Mouse (Mus musculus) small intestine, adult 2 months (tissue): ENCODE data around the gene Rabepk. TPM values are rescaled to one million over a fixed set of nuclear protein-coding genes. Genes with fewer than 3 reads are reported as not detected.
A peak's percentile ranks its signal among the peaks of the same experiment; 100 is the strongest.
"Not testable (repeated sequence)": the region's sequence is repeated elsewhere in the genome, so short reads cannot be mapped to it uniquely, and the experiment has no call there.

Experiments
- H3K27ac ChIP-seq: fragments of 200-500 bp; 2 replicates; pipeline ENCODE4 v1.5.1; 2012; ENCODE audit warnings: low read depth, low read length, control low read depth, inconsistent platforms; ENCODE audit not compliant: insufficient read depth
- H3K27me3 ChIP-seq: fragments of 200-500 bp; 2 replicates; pipeline ENCODE4 v1.6.1; 2012; ENCODE audit warnings: mild to moderate bottlenecking, moderate library complexity, low read length, inconsistent platforms; ENCODE audit not compliant: control insufficient read depth, insufficient read depth
- H3K36me3 ChIP-seq: fragments of 200-500 bp; 2 replicates; pipeline ENCODE4 v1.6.1; 2012; ENCODE audit warnings: mild to moderate bottlenecking, low read length, control low read depth, inconsistent platforms; ENCODE audit not compliant: control insufficient read depth, insufficient read depth
- H3K4me1 ChIP-seq: fragments of 200-500 bp; 2 replicates; pipeline ENCODE4 v1.6.1; 2012; ENCODE audit warnings: low read length, inconsistent platforms, mixed read lengths; ENCODE audit not compliant: control insufficient read depth, insufficient read depth, insufficient read length
- H3K4me3 ChIP-seq: fragments of 200-500 bp; 2 replicates; pipeline ENCODE4 v1.5.1; 2012; ENCODE audit warnings: low read depth, mild to moderate bottlenecking, control low read depth, inconsistent platforms, low read length, moderate library complexity
- CTCF ChIP-seq: fragments of 200-500 bp; IDR thresholded peaks from 2 replicates; pipeline ENCODE4 v1.5.1; 2012; ENCODE audit warnings: low read depth, mild to moderate bottlenecking, control low read depth, inconsistent platforms, low read length, moderate library complexity, mixed read lengths; ENCODE audit not compliant: insufficient replicate concordance, insufficient read length; ENCODE audit errors: extremely low read depth
- POLR2A ChIP-seq: fragments of 200-500 bp; IDR thresholded peaks from 2 replicates; pipeline ENCODE4 v1.6.1; 2012; ENCODE audit warnings: low read depth, mild to moderate bottlenecking, control low read depth, inconsistent platforms, low read length, moderate library complexity
- WGBS: fragments of 180-500 bp; shearing (Covaris S2); methylation state at CpG from one replicate; pipeline ENCODE4 v1.1.7; 2018; 5-methylcytosine and 5-hydroxymethylcytosine counted together
- polyA plus RNA-seq: library from polyadenylated mRNA; depleted of rRNA; stranded (reverse); fragments of >200 nt; gene quantifications from 2 replicates; pipeline ENCODE4 v1.2.3, GENCODE M21; 2012; rRNA removed

Gene Rabepk
- polyA plus RNA-seq: 16.2 and 16.9 TPM in 2 replicates

DNA sequence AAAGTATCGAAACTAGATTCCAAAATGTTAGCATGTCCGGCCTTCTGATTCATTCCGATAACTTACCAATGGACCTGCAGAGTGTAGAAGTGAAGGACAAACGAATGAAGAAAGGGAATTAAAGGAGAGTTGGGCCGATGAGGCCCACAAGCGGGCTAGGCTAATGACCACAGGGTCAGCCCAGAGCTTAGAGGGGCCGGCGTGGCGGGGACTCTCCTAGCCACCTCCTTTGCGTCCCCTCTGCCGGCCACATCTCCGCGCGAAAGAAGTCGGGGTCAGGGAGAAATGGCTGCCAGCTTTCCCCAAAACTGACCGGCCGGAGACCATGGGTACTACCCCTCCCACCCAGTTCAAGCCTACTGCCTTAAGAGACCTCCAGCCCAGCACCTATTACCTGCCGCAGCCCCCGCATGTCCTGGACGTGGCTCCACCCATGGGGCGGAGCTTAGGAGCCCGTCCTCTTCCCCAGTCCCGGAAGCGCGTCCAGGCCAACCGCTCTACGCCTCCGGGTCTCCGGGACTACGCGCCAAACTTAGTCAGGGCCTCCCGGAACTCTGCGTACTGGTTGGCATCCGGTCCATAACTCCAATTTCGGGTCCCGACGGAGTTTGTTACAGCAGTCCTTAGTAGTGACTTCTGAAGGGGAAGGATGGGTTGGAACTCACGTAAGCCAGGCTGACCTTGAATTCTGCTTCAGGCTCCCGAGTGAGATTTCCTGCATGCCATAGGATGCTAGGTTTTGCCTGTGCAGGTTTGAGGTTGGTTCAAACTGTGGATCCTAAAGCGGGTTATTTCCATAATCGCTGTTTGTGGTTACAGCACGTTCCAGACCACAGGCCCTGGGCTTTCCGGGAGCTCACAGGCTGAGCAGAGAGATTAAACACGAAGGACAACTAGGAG, at the start of gene Rabepk:
Rabepk (minus strand) TSS at position 556 of the 900 bp plus-strand sequence.
- peak within 1 kb of the TSS; percentile 74 for H3K27ac ChIP-seq
- TF ChIP-seq CTCF (no peak), POLR2A (peak; percentile 74)
- 1% methylated on average over 44 of the region's 44 CpGs for WGBS
- peaks cover 2% of the 10 kb centered on the region for H3K4me1 ChIP-seq
- peak within 1 kb of the TSS; percentile 77 for H3K4me3 ChIP-seq
- peaks cover 2% of the 10 kb centered on the region; the same call in 1 of the 2 replicates for H3K36me3 ChIP-seq
- H3K27me3 ChIP-seq: no peaks in the 10 kb centered on the region

DNA sequence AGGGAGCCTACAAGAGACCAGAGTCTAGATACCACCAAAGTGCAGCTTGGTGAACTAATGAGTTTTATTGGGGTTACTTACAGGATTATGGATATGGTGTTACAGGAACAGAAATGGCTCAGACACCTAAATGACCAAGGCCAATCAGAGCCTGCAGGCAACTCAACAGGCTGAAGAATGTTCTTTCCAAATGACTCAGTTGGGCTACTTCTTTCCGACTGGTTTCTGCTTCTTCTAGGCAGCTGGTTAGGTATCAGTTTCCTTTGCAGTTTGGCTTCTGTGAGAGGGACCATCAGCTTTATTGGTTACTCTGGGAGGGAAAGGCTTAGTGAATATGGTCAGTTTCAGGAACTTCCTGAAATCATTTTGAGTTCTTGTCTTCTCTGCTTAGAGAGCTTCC, 48.0 kb upstream of the Rabepk start:
- H3K27ac ChIP-seq: no peak overlapping the region
- TF ChIP-seq POLR2A (no peak), CTCF (no peak)
- H3K36me3 ChIP-seq: peaks cover 12% of the 10 kb centered on the region
- H3K27me3 ChIP-seq: no peaks in the 10 kb centered on the region
- 84% methylated on average over 1 of the region's 1 CpGs for WGBS
- no peak overlapping the region for H3K4me3 ChIP-seq
- H3K4me1 ChIP-seq: no peaks in the 10 kb centered on the region

- Histone ChIP-seq H3K36me3 (no peaks in the 10 kb centered on the region), H3K27ac (no peak overlapping the region), H3K4me3 (no peak overlapping the region), H3K4me1 (no peaks in the 10 kb centered on the region), H3K27me3 (no peaks in the 10 kb centered on the region)
- 67% methylated on average over 11 of the region's 11 CpGs for WGBS
- TF ChIP-seq POLR2A (no peak), CTCF (no peak)
These were observed 43.7 kb upstream of the Rabepk start for GRCm38 (mm10) chr2:34843211-34843939.

DNA sequence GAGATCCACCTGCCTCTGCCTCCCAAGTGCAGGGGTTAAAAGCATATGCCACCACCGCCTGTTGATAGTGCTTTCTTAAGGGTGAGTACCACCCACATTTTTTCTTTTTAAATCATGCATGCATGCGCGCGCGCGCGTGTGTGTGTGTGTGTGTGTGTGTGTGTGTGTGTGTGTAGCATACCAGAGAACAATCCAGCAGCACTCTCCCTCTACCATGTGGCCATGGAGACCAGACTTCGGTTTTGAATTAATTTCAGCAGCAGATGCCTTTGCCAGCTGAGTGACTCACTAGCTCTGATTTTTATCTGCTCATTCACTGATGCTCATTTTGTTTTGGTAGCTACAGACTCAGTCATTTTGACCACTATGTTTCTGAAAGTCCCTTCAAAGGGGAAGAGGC, 42.0 kb upstream of the Rabepk start:
- Histone ChIP-seq H3K27ac (no peak overlapping the region), H3K4me3 (no peak overlapping the region), H3K36me3 (no peaks in the 10 kb centered on the region), H3K4me1 (no peaks in the 10 kb centered on the region), H3K27me3 (no peaks in the 10 kb centered on the region)
- TF ChIP-seq CTCF (no peak), POLR2A (no peak)
- 84% methylated on average over 8 of the region's 8 CpGs for WGBS

DNA sequence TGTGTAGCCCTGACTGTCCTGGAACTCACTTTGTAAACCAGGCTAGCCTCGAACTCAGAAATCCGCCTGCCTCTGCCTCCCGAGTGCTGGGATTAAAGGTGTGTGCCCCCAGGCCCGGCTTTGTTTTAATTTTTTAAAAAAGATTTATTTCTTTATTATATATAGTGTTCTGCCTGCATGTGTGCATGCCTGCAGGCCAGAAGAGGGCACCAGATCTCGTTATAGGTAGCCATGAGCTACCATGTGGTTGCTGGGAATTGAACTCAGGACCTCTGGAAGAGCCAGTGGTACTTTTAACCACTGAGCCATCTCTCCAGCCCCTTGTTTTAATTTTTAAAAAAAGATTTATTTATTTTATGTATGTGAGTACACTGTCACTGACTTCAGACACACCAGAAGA, 40.4 kb upstream of the Rabepk start:
- H3K4me1 ChIP-seq, H3K36me3 ChIP-seq, H3K27ac ChIP-seq, H3K4me3 ChIP-seq, H3K27me3 ChIP-seq: not testable (repeated sequence)
- WGBS: 80% methylated on average over 5 of the region's 5 CpGs

GRCm38 (mm10) chr2:34835669-34836068, 36.0 kb upstream of the Rabepk start:
- H3K27ac ChIP-seq: no peak overlapping the region
- no peak overlapping the region for H3K4me3 ChIP-seq
- H3K36me3 ChIP-seq: no peaks in the 10 kb centered on the region
- no peak for TF ChIP-seq CTCF
- no peak for TF ChIP-seq POLR2A
- H3K4me1 ChIP-seq: no peaks in the 10 kb centered on the region
- H3K27me3 ChIP-seq: no peaks in the 10 kb centered on the region
- 80% methylated on average over 3 of the region's 3 CpGs for WGBS

DNA sequence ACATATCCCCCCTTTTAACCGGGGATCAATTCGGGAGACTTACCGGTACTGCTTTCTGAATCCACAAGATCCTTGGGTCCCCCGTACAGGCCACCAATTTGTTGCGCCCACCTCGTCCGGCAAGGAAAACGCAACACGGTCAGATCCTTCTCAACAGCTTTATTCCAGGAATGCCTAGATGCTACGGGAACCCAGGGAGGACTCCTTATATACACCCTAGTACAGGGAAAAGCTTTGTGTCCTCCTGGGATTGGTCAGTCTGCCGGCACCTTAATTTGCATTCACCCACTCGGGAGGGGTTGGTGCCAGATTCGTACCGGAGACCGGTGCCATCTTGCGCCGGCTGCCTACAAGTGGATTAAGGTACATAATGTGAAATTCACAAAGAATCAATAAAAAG, 33.9 kb upstream of the Rabepk start:
- H3K4me3 ChIP-seq: no peak overlapping the region
- 89% methylated on average over 17 of the region's 17 CpGs for WGBS
- H3K27ac ChIP-seq: no peak overlapping the region
- H3K27me3 ChIP-seq: no peaks in the 10 kb centered on the region
- H3K36me3 ChIP-seq: no peaks in the 10 kb centered on the region
- no peak for TF ChIP-seq POLR2A
- H3K4me1 ChIP-seq: no peaks in the 10 kb centered on the region

DNA sequence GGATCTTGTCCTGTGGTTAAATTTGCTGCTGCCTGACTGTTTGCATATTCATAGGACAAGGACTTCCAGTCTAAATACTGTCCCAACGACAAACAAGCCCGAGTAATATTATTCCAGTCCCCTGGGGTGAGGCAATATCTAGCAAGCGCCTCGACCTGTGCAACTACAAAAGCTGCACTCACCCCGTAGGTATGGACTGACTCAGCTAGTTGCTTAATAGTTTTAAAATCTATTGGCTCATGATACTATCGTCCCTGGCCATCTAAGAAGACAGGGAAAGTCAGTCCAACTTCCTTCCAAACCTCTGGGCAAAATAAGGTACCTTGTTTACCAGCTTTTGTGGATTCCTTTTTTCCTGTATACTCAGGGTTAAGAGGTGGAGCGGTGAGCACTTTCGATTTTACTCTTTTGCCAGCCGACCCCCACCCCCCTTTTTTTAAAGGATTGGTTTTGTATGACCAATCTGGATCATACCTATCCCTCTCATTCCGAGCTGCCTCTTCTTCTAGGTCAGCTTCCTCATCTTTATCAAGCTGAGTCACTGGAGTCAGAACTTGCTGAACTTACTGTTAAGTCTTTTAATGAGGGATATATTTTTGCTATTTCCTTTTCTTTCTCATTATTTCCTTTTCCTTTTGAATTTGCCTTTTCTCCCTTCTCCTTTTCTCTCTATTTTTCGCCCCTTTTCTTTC, 33.2 kb upstream of the Rabepk start, which contains the start of gene Gm34653:
Gm34653 (plus strand) TSS at position 242 of the 692 bp plus-strand sequence.
- WGBS: 50% methylated on average over 11 of the region's 11 CpGs

GRCm38 (mm10) chr2:34830066-34830465, 30.4 kb upstream of the Rabepk start:
- not testable (repeated sequence) for H3K27me3 ChIP-seq, H3K4me1 ChIP-seq, H3K36me3 ChIP-seq, H3K4me3 ChIP-seq, H3K27ac ChIP-seq
- 97% methylated on average over 17 of the region's 17 CpGs for WGBS

More for the DNA sequence above, 33.2 kb upstream of the Rabepk start, which contains the start of gene Gm34653:
- H3K27ac ChIP-seq, H3K4me1 ChIP-seq, H3K27me3 ChIP-seq, H3K4me3 ChIP-seq, H3K36me3 ChIP-seq: not testable (repeated sequence)
